Mouse (Mus musculus): Measurements from ENCODE around the gene Atg2b. TPM values are rescaled to one million over a fixed set of nuclear protein-coding genes. Genes with fewer than 3 reads are reported as not detected.
A peak's percentile ranks its signal among the peaks of the same experiment; 100 is the strongest.

Gene Atg2b
- polyA plus RNA-seq, 1 experiment from 2014 or later: 6.4 TPM

- Histone ChIP-seq H3K4me2 (replicated peaks; ENCODE audit: low read depth, low read length) (no peak overlapping the region), H3K4me3 (ENCODE audit: low read depth, low read length) (no peak overlapping the region), H3K9me3 (ENCODE audit: low read length) (no peaks in the 10 kb centered on the region), H3K27ac (ENCODE audit: low read length) (no peak overlapping the region), H3K4me1 (ENCODE audit: insufficient read depth, low read depth, low read length) (peaks cover 13% of the 10 kb centered on the region; the same call in 1 of the 2 replicates), H3K36me3 (ENCODE audit: insufficient read depth, low read length) (no peaks in the 10 kb centered on the region), H3K27me3 (replicated peaks; ENCODE audit: insufficient read depth, low read length) (no peaks in the 10 kb centered on the region), H3K9ac (replicated peaks; ENCODE audit: low read depth) (no peak overlapping the region)
- 82% methylated on average over 4 of the region's 4 CpGs for WGBS
- no peak for DNase-seq (ENCODE audit: low spot score)
- TF ChIP-seq CTCF (IDR thresholded peaks at IDR 0.05) (no peak), EP300 (IDR thresholded peaks at IDR 0.05) (no peak)
- no peak for ATAC-seq
Measured at GRCm38 (mm10) chr12:105687416-105687815, 2.4 kb upstream of the Atg2b start.

- no peak overlapping the region for H3K4me3 ChIP-seq (ENCODE audit: low read depth, low read length)
- H3K9ac ChIP-seq (replicated peaks; ENCODE audit: low read depth): no peak overlapping the region
- no peak for TF ChIP-seq EP300 (IDR thresholded peaks at IDR 0.05)
- no peak for TF ChIP-seq CTCF (IDR thresholded peaks at IDR 0.05)
- ATAC-seq: no peak
- H3K9me3 ChIP-seq (ENCODE audit: low read length): no peaks in the 10 kb centered on the region
- no peak overlapping the region for H3K4me2 ChIP-seq (replicated peaks; ENCODE audit: low read depth, low read length)
- no peaks in the 10 kb centered on the region for H3K36me3 ChIP-seq (ENCODE audit: insufficient read depth, low read length)
- no peak overlapping the region for H3K27ac ChIP-seq (ENCODE audit: low read length)
- WGBS: 86% methylated on average over 3 of the region's 3 CpGs
- H3K4me1 ChIP-seq (ENCODE audit: insufficient read depth, low read depth, low read length): peaks cover 13% of the 10 kb centered on the region; the same call in 1 of the 2 replicates
- no peaks in the 10 kb centered on the region for H3K27me3 ChIP-seq (replicated peaks; ENCODE audit: insufficient read depth, low read length)
- no peak for DNase-seq (ENCODE audit: low spot score)
Measured at GRCm38 (mm10) chr12:105686791-105687190, 1.8 kb upstream of the Atg2b start.

- peak; percentile 76 for DNase-seq (ENCODE audit: low spot score)
- peaks cover 13% of the 10 kb centered on the region; the same call in 1 of the 2 replicates for H3K4me1 ChIP-seq (ENCODE audit: insufficient read depth, low read depth, low read length)
- under 1% methylated on average over 36 of the region's 41 CpGs for WGBS
Measured at GRCm38 (mm10) chr12:105683933-105684901, 794 bp downstream of the Atg2b start, which contains the start of gene Gskip. Gskip (plus strand) TSS chr12:105684829.

GRCm38 (mm10) chr12:105678762-105679161, 6.2 kb downstream of the Atg2b start:
- no peak overlapping the region for H3K9ac ChIP-seq (replicated peaks; ENCODE audit: low read depth)
- H3K4me3 ChIP-seq (ENCODE audit: low read depth, low read length): no peak overlapping the region
- H3K4me2 ChIP-seq (replicated peaks; ENCODE audit: low read depth, low read length): no peak overlapping the region
- H3K27ac ChIP-seq (ENCODE audit: low read length): no peak overlapping the region
- peaks cover 5% of the 10 kb centered on the region; the same call in 1 of the 2 replicates for H3K4me1 ChIP-seq (ENCODE audit: insufficient read depth, low read depth, low read length)
- no peak for ATAC-seq
- TF ChIP-seq EP300 (IDR thresholded peaks at IDR 0.05) (no peak), CTCF (IDR thresholded peaks at IDR 0.05) (no peak)
- H3K9me3 ChIP-seq (ENCODE audit: low read length): no peaks in the 10 kb centered on the region
- peaks cover 5% of the 10 kb centered on the region; the same call in 1 of the 2 replicates for H3K36me3 ChIP-seq (ENCODE audit: insufficient read depth, low read length)
- no peak for DNase-seq (ENCODE audit: low spot score)
- no peaks in the 10 kb centered on the region for H3K27me3 ChIP-seq (replicated peaks; ENCODE audit: insufficient read depth, low read length)
- WGBS: 33% methylated on average over 3 of the region's 3 CpGs

More at GRCm38 (mm10) chr12:105683933-105684901, 794 bp downstream of the Atg2b start, which contains the start of gene Gskip:
- peak; percentile 30 for ATAC-seq
- H3K27me3 ChIP-seq (replicated peaks; ENCODE audit: insufficient read depth, low read length): no peaks in the 10 kb centered on the region
- H3K9ac ChIP-seq (replicated peaks; ENCODE audit: low read depth): peak within 1 kb of the TSS; percentile 90
- H3K4me2 ChIP-seq (replicated peaks; ENCODE audit: low read depth, low read length): peak within 1 kb of the TSS; percentile 96
- H3K4me3 ChIP-seq (ENCODE audit: low read depth, low read length): peak within 1 kb of the TSS; percentile 83
- TF ChIP-seq CTCF (IDR thresholded peaks at IDR 0.05) (peak; percentile 11; the same call in 1 of the 2 replicates), EP300 (IDR thresholded peaks at IDR 0.05) (no peak)
- H3K36me3 ChIP-seq (ENCODE audit: insufficient read depth, low read length): no peaks in the 10 kb centered on the region
- H3K9me3 ChIP-seq (ENCODE audit: low read length): no peaks in the 10 kb centered on the region
- H3K27ac ChIP-seq (ENCODE audit: low read length): peak within 1 kb of the TSS; percentile 95

GRCm38 (mm10) chr12:105678211-105678610, 6.8 kb downstream of the Atg2b start:
- no peak for DNase-seq (ENCODE audit: low spot score)
- no peak for ATAC-seq
- Histone ChIP-seq H3K4me2 (replicated peaks; ENCODE audit: low read depth, low read length) (no peak overlapping the region), H3K9me3 (ENCODE audit: low read length) (no peaks in the 10 kb centered on the region), H3K27ac (ENCODE audit: low read length) (no peak overlapping the region), H3K36me3 (ENCODE audit: insufficient read depth, low read length) (peaks cover 10% of the 10 kb centered on the region), H3K27me3 (replicated peaks; ENCODE audit: insufficient read depth, low read length) (no peaks in the 10 kb centered on the region), H3K9ac (replicated peaks; ENCODE audit: low read depth) (no peak overlapping the region), H3K4me3 (ENCODE audit: low read depth, low read length) (no peak overlapping the region), H3K4me1 (ENCODE audit: insufficient read depth, low read depth, low read length) (no peaks in the 10 kb centered on the region)
- no peak for TF ChIP-seq CTCF (IDR thresholded peaks at IDR 0.05)
- TF ChIP-seq EP300 (IDR thresholded peaks at IDR 0.05): no peak
- 89% methylated on average over 7 of the region's 7 CpGs for WGBS

- ATAC-seq: no peak
- no peaks in the 10 kb centered on the region for H3K27me3 ChIP-seq (replicated peaks; ENCODE audit: insufficient read depth, low read length)
- H3K9me3 ChIP-seq (ENCODE audit: low read length): no peaks in the 10 kb centered on the region
- no peak overlapping the region for H3K4me3 ChIP-seq (ENCODE audit: low read depth, low read length)
- no peak overlapping the region for H3K9ac ChIP-seq (replicated peaks; ENCODE audit: low read depth)
- no peak for DNase-seq (ENCODE audit: low spot score)
- H3K4me2 ChIP-seq (replicated peaks; ENCODE audit: low read depth, low read length): no peak overlapping the region
- WGBS: 88% methylated on average over 8 of the region's 8 CpGs
- no peaks in the 10 kb centered on the region for H3K4me1 ChIP-seq (ENCODE audit: insufficient read depth, low read depth, low read length)
- no peak overlapping the region for H3K27ac ChIP-seq (ENCODE audit: low read length)
- peaks cover 12% of the 10 kb centered on the region for H3K36me3 ChIP-seq (ENCODE audit: insufficient read depth, low read length)
- TF ChIP-seq CTCF (IDR thresholded peaks at IDR 0.05) (no peak), EP300 (IDR thresholded peaks at IDR 0.05) (no peak)
Measured at GRCm38 (mm10) chr12:105676274-105676673, 8.7 kb downstream of the Atg2b start.
